Mouse (Mus musculus) frontal cortex, postnatal 10 days (tissue): ENCODE data around the gene Nfatc4.

Experiments used
- DNase-seq, 2 experiments: peaks; one replicate each; pipeline ENCODE4 v3.0.0; 2022; ENCODE audit warnings: low spot score in 2 of 2, mixed read lengths in 1 of 2

Nfatc4 gene

GRCm38 (mm10) chr14:55820576-55820975 is 2.4 kb upstream of the Nfatc4 start:
- DNase-seq, result peak in 1 of 2 experiments; percentile 0

DNA sequence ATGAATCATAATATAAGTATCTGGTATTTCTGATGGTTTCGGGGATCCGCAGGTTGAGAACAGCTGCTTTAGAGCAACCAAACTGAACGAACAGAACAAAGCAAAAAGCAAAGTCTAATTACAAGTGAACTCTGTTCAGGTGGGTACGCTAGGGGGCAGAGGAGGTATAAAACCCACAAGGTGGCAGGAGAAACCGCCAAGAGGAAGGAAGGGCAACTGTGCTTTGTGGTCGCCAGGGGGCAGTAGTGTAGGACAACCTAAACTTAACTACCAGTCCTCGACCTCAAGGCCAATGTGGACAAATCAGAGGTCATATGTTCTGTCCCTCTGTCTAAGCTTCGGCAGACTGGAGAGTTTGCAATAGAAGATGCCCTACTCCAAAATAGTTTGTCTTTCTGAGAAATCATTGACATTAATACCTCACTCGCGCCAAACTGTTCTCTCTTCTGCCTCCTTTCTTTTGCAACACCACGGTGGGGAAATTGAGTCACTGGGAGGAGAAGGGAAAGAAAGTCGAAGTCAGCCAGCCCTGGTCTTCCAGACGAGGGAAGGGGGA is 431 bp upstream of the Nfatc4 start:
- peak in 1 of 2 experiments; percentile 46 for DNase-seq

DNA sequence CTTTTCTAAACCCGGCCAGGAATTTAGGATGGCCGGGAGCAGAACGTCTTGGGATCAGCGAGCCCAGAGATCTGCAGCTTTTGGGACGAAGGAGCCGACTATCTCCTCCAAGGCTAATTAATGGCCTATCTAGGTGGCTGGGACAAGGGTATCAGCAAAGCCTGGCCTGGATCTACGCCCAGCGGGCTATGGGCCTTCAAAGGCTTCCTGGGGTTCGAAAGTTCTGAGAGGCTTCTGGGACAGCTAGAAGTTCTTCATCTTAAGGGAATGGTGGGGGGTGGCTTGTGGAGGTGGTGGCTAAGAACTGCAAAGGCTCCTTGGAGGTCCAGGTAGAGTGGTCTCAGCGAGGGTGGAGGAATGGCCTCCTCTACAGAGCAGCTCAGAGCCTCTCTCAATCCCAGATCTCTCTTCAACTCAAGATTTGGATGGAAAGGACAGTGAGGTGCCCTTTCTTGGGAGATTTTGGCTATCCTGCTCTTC is 1.1 kb downstream of the Nfatc4 start:
- peak; percentile 3 to 9 for DNase-seq

DNA sequence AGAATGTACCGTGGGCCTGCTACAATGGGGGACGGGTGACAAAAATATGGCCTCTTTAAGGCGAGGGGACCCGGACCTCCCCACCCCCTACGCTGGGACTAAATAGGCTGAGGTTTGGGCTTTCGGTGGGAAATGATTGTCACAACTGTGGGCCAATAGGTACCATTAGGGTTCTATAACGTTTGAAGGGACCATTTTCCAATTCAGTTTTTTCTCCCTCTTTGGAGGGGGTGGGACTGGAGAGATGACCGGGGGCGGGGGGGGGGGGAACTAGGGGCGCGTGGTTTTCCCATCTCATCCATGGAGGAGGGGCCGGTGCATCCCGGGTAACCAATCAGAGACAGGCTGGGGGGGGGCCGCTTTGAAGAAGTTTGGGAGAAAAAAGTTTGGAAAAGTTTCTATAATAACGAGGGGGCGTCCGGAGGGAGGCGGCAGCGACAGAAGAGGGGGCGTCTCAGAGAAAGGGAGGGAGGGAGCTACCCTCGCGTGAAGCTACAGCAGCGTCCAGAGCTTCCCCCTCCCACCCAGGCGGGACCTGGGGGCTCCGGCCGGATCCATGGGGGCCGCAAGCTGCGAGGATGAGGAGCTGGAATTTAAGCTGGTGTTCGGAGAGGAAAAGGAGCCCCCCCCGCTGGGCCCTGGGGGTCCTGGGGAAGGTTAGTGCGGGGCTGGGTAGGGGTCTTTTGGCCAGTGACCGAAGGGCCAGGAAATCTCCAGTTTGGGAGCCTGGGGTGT is 1.7 kb downstream of the Nfatc4 start:
- DNase-seq, result peak in 1 of 2 experiments; percentile 16

- peak in 1 of 2 experiments; percentile 11 for DNase-seq
These were observed 2.5 kb downstream of the Nfatc4 start for GRCm38 (mm10) chr14:55825216-55826051.

GRCm38 (mm10) chr14:55826142-55826541 is 3.2 kb downstream of the Nfatc4 start:
- DNase-seq, result peak in 1 of 2 experiments; percentile 2

DNA sequence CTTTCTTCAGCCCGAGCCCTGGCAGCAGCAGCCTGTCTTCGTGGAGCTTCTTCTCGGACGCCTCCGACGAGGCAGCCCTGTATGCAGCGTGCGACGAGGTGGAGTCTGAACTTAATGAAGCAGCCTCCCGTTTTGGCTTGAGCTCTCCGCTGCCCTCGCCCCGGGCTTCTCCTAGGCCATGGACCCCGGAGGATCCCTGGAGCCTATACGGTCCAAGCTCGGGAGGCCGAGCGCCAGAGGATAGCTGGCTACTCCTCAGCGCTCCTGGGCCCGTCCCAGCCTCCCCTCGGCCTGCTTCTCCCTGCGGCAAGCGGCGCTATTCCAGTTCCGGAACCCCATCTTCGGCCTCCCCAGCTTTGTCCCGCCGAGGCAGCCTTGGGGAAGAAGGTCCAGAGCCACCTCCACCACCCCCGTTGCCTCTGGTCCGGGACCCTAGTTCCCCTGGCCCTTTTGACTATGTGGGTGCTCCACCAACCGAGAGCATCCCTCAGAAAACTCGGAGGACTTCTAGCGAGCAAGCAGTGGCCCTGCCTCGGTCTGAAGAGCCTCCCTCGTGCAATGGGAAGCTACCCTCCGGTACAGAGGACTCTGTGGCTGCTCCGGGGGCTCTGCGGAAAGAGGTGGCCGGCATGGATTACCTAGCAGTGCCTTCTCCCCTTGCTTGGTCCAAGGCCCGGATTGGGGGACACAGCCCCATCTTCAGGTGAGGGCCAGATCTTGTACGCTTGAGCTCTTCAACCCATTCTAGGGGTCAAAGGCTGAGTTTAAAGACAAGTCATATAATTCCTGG is 3.8 kb downstream of the Nfatc4 start:
- DNase-seq, result no peak

DNA sequence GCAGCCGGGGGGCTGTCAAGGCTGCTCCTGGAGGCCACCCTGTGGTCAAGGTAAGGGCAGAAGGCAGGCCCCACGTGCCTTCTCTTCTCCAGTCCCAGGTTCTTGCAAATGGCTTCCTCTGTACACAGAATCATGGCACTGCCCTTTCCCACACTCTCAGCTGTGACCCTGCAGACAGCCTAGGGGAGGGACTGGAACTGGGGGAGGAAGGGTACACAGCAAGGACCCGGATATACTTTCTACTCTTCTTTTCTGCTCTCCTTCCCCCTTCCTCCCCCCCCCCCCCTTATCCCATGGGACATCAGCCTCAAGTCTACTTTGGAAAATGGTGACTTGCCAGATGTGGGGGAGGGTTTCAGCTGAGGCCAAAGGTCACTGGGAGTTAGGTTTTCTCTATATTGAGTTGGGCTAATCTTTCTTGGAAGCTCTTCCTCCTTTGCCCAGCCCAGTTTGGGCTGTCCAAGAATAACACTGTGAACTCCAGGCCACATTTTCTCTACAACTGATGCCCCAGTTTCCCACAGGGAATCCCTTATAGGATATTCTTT is 5.8 kb downstream of the Nfatc4 start:
- no peak for DNase-seq

DNA sequence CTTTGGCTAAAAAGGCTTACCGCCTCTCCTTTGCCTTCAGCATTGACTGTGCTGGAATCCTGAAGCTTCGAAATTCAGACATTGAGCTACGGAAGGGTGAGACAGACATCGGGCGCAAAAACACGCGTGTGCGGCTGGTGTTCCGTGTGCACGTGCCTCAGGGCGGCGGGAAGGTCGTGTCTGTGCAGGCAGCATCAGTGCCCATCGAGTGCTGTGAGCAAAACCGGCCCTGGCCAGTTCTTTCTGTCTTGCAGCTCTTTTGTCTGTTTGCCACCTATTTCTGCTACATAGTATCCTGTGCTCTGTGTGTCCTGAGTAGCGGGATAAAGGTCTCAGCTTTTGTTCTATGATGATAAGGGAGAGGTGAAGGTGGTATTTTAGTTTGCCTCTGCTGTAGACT is 6.9 kb downstream of the Nfatc4 start:
- no peak for DNase-seq

DNA sequence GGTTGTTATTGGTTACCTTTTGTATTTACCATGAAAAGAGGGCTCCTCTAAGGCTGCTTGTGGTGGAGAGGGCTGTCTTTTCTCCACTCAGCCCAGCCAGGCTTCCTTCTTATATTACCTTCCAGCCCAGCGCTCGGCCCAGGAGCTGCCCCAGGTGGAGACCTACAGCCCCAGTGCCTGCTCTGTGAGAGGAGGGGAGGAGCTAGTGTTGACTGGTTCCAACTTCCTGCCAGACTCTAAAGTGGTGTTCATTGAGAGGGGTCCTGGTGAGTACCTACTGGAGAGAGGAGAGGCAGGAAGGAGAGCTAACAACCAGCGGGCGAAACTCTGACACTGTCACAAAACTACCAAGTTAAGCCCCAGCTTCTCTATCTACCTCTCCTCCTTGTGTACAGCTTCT is 7.4 kb downstream of the Nfatc4 start:
- no peak for DNase-seq

GRCm38 (mm10) chr14:55833126-55833525 is 10.2 kb downstream of the Nfatc4 start:
- DNase-seq, result no peak

DNA sequence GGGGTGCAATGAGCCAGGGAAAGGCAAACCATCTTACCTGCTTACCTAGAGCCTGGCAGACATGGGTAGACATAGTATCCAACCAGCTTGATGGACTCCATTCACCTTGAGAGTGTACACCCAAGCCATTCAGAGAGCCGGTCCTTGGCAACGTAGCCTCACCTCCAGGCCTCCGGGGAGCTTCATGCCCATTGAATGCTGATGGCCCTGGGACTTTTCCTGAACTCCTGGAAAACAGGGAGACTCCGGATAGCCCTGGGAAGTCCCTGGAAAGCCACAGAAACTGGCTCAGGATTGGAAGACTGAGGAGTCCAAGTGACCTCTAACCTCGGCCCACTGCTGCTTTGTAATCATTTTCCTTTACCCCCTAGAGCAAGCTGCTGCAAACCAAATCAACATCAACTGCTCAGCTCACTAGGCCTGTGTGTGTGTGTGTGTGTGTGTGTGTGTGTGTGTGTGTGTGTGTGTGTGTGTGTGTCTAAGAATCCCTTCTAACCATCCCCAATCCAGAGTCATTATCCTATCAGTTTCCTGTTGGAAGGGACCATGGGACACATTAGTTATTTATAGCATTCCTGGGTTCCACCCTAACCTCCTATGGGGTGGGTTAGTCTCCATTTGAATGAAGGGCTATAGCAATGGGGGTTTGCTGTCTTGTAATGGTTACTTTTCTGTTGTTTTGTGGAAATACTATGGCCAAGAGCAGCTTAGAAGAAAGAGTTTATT is 12.0 kb downstream of the Nfatc4 start:
- DNase-seq, result no peak

GRCm38 (mm10) chr14:55838312-55838711 is 15.4 kb downstream of the Nfatc4 start:
- DNase-seq, result no peak

GRCm38 (mm10) chr14:55838740-55839139 is 15.8 kb downstream of the Nfatc4 start:
- no peak for DNase-seq

DNA sequence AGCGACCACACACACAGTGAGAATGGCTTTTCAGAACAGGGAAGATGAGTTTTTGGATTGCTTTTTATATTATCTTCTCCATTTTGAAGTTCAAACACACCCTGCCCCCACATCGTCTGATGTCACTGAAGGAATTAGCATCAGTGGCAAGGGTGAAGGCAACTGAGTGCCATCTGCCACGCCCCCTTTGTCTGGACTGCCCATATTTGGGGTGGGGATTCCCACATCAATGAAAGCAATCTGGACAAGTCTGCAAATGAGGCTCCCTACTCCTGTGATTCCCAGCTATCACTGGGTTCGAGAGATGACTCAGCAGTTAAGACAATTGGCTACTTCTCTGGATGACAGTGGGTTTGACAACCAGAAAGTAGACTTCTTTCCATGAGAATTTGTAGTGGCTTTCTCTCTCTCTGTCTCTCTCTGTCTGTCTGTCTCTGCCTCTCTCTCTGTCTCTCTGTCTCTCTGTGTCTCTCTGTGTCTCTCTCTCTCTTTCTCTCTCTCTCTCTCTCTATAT is 18.0 kb downstream of the Nfatc4 start:
- DNase-seq, result no peak

GRCm38 (mm10) chr14:55842794-55843193 is 19.9 kb downstream of the Nfatc4 start:
- no peak for DNase-seq

- no peak for DNase-seq
These were observed 22.8 kb downstream of the Nfatc4 start for GRCm38 (mm10) chr14:55845506-55846294.

DNA sequence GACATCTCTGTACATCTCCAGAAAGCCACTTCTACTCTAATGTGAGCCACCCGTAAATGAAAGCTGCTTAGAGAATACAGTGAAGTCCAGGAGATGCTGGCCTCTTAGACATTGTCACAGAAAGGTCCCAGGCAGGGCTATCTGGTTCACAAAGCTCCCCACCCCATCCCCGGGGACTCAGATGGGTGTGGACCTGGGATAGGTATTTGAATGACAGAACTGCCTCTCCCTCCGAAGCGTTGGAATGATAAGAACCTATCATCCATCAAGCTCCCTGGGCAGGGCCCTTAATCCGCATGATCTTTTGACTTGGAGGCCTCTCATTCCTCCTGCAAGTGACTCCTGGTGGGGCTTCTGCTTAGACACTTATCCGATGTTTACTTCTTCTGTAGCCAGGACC is 27.9 kb downstream of the Nfatc4 start:
- no peak for DNase-seq

DNA sequence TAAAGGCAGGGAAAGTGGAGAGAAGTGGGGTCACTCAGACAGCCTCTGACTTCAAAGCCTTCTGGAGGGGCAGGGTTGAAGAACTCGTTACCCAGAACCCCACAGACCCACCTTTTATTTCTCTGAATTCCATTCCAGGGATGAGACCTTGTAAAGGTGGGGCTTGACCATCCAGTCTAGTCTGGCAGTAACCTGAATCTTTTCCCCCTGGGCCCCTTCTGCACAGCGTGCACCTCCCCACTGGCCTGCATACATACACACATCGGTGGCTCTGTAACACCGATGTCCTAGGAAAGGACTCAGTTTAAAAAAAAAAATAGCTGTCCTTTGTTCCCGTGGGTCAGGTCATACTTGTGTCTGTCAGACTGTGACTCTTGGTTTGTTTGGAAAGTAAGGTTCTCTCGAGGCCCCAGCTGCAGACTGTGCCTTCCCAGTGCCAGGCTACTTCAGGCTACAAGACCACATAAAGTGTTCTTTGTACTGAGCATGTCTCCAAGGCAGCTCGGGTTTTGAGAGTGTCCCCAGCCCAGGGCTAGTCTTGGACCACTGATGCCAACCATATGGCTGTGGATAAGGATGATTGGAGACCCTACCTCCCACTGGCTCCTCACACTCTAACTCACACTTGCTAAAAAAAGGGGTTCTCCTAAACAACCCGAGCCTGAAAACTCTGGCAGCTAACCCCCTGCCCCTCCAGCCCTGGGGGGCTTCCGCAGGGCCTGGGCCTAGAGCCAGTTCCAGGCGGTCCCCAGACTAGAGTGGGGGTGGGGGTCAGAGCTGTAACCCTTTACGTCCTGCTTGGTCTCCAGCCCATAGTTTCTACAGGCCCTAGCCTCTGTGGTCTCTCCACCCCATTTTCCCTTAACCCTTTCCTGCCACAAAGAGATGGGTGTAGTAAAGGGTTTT is 30.0 kb downstream of the Nfatc4 start:
- DNase-seq, result no peak
